Mouse (Mus musculus) effector memory CD4-positive, alpha-beta T cell, adult 5 months (primary cell): Measurements from ENCODE around the gene Tma7. TPM values are rescaled to one million over a fixed set of nuclear protein-coding genes. Genes with fewer than 3 reads are reported as not detected.

Experiments
- polyA plus RNA-seq: library from polyadenylated mRNA; unstranded; fragments of 100-300 nt; shearing (Covaris generic); gene quantifications from one replicate; pipeline ENCODE4 v1.2.1, GENCODE M21; 2017

Tma7 gene
- 417 TPM for polyA plus RNA-seq

DNA sequence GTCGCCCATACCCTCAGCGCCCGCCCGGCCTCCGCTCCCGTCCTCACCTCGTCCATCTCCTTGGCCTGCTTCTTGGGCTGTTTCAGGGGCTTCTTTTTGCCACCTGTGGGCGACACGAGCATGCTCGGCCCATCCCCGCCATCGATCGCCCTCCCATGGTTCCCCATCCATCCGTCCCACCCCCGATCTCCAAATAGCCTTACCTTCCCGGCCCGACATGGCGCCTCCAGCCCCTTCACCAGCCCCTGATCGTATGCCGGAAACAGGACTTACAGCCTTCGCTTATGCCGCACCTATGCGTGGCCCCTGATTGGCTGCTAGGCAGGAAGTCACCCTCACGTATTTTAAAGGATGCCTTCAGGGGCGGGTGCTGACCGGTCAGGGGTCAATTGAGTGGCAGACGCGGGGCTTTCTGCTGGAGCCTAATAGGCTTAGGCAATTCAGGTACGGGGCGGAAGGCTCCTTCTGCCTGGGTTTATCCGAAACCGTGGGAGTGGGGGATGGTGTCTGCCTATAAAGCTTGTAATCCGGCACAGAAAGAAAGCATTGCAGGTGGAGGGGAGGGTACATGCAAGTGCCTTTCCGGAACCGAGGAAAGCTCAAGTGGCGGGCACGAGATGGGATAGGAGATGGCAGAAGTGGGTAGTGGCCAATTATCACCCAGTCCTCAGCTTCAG is at the start of gene Tma7, which contains the start of gene Ccdc51:
Gene Tma7 (minus strand): TSS at position 464 of the 677 bp plus-strand sequence.
Gene Ccdc51 (plus strand): TSS at position 370 of the 677 bp plus-strand sequence.

GRCm38 (mm10) chr9:109095137-109095982 is 13.0 kb upstream of the Tma7 start, which contains the start of gene Plxnb1:
Gene Plxnb1 (plus strand): TSS chr9:109095389.

GRCm38 (mm10) chr9:109073661-109074573 is 8.5 kb downstream of the Tma7 start, which contains the start of gene Atrip:
Gene Atrip (minus strand): TSS chr9:109074124.

DNA sequence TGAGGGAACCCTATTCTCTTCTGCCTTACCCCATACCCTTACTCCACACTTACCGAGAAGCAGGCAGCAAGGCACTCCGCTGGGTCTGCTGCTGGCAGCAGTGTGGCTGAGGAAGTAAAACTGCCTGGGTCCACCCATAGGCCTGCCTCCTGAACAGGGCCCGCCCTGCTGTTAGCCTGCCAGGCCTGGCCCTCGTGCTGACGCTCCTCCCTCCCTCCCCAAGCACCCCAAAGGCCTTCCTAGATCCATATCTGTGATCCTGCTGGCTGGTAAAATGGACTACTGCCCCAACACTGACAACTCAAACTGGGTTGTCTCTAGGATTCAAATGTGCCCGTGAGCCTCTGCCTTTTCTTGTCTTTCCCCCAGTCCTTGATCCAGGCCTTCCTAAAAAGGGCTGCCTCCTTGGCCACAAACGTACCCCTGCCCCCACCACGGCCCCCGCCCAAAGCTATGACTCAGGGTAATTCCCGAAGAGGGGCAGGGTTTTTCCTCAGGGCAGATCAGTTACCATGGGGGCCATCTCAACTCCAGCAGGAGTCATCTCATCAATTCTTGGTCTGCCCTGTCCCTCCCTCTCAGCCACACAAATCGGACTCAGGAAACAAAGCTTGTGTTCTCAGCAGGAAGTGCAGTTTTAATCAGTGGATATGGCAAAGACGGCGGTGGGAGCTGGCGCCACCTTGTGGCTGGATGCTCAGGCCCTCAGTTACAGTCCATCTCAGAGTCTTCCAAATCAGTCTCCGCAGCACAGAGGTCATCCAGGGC is 23.1 kb downstream of the Tma7 start, which contains the start of gene Trex1:
Gene Trex1 (minus strand): TSS at position 599 of the 768 bp plus-strand sequence.

DNA sequence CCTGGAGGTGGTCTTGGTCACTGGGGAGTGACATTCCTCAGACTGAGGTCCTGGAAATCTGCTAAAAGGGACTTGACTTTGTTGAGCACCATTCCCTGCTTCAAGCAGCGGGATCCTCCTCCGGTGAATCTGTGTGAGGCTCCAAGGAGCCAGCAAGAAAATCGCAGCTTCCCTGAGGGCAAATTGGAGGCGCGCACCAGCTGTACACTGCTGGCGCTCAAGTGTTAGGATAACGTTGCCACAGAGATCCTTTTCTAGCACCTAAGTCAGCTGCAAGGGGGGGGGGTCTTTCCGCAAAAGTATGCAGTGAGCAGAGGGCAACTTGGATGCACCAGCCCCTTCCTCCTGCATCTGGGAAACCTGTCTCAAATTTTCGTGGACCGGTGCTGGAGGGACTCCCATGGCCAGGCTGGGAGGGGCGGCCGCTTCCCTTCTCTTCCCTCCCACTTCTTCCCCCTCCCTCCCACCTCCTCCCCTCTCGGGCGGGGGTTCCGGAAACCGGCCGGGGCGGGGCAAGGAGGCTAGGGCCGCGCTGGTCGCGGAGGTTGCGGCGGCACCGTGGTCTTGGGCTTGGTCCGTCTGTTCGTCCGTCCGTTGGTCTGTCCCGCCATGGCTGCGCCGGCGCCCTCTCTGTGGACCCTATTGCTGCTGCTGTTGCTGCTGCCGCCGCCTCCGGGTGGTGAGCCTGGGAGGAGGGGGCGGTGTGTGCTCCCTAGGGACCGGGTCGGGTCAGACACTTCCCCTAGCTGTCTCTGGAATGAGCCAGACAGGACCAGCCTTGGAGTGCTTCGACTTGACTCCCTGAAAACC is 44.1 kb downstream of the Tma7 start, which contains the start of gene Shisa5:
Gene Shisa5 (plus strand): TSS at position 480 of the 810 bp plus-strand sequence.

Other genes starting within 250 kb of the Tma7 start
- gene Slc26a6, start 229.3 kb downstream of the Tma7 start, polyA plus RNA-seq: 6.2 TPM
- not detected for gene Tmem89, start 168.0 kb downstream of the Tma7 start, polyA plus RNA-seq
- gene Uqcrc1, start 146.0 kb downstream of the Tma7 start, polyA plus RNA-seq: 210 TPM
- not detected for gene Col7a1, start 129.0 kb downstream of the Tma7 start, polyA plus RNA-seq
- not detected for gene Ucn2, start 96.6 kb downstream of the Tma7 start, polyA plus RNA-seq
- 6.3 TPM for gene Pfkfb4, start 90.8 kb downstream of the Tma7 start, polyA plus RNA-seq
- gene Shisa5, start 44.0 kb downstream of the Tma7 start, polyA plus RNA-seq: 2,686 TPM
- gene Trex1, start 22.9 kb downstream of the Tma7 start, polyA plus RNA-seq: 73.3 TPM
- gene Atrip, start 8.5 kb downstream of the Tma7 start, polyA plus RNA-seq: 16.1 TPM
- gene Ccdc51, start 94 bp downstream of the Tma7 start, polyA plus RNA-seq: 6.9 TPM
- 1.7 TPM for gene Plxnb1, start 12.8 kb upstream of the Tma7 start, polyA plus RNA-seq
- gene Fbxw21, start 79.5 kb upstream of the Tma7 start, polyA plus RNA-seq: 0.49 TPM
- gene Fbxw13, start 113.4 kb upstream of the Tma7 start, polyA plus RNA-seq: not detected
- gene Fbxw20, start 152.2 kb upstream of the Tma7 start, polyA plus RNA-seq: not detected
- not detected for gene Fbxw14, start 205.1 kb upstream of the Tma7 start, polyA plus RNA-seq